Mouse (Mus musculus) kidney, adult 2 months (tissue): Measurements from ENCODE around the gene 4930430F08Rik. TPM values are rescaled to one million over a fixed set of nuclear protein-coding genes. Genes with fewer than 3 reads are reported as not detected.
"Not testable (repeated sequence)": the region's sequence is repeated elsewhere in the genome, so short reads cannot be mapped to it uniquely, and the experiment has no call there.

Experiments used
- DNase-seq: peaks from one replicate; pipeline ENCODE4 v3.0.0; 2021
- H3K27ac ChIP-seq: fragments of 200-500 bp; 2 replicates; pipeline ENCODE4 v1.5.1; 2012; ENCODE audit warnings: low read depth, low read length, control low read depth, inconsistent platforms; ENCODE audit not compliant: insufficient read depth
- H3K27me3 ChIP-seq: fragments of 200-500 bp; replicated peaks from 2 replicates; pipeline ENCODE4 v1.6.1; 2012; ENCODE audit warnings: mild to moderate bottlenecking, moderate library complexity, low read length, inconsistent platforms; ENCODE audit not compliant: control insufficient read depth, insufficient read depth
- H3K36me3 ChIP-seq: fragments of 200-500 bp; 2 replicates; pipeline ENCODE4 v1.6.1; 2012; ENCODE audit warnings: mild to moderate bottlenecking, moderate library complexity, low read length, inconsistent platforms; ENCODE audit not compliant: control insufficient read depth, insufficient read depth
- H3K4me1 ChIP-seq: fragments of 200-500 bp; 2 replicates; pipeline ENCODE4 v1.6.1; 2011; ENCODE audit warnings: low read length; ENCODE audit not compliant: control insufficient read depth, insufficient read depth
- H3K4me3 ChIP-seq: fragments of 200-500 bp; 2 replicates; pipeline ENCODE4 v1.5.1; 2011; ENCODE audit warnings: mild to moderate bottlenecking, low read depth, low read length, control low read depth; ENCODE audit not compliant: insufficient read depth
- CTCF ChIP-seq: fragments of 200-500 bp; conservative IDR thresholded peaks from 2 replicates; pipeline ENCODE4 v1.5.1; 2011; ENCODE audit warnings: low read depth, mild to moderate bottlenecking, control low read depth, low read length, moderate library complexity, mixed read lengths; ENCODE audit not compliant: insufficient read depth, insufficient read length
- POLR2A ChIP-seq: fragments of 200-500 bp; IDR thresholded peaks from one replicate; pipeline ENCODE4 v1.6.1; 2011; ENCODE audit warnings: low read depth, low read length, control low read depth
- WGBS: fragments of 180-500 bp; shearing (Covaris S2); methylation state at CpG from one replicate; pipeline ENCODE4 v1.1.7; 2018; 5-methylcytosine and 5-hydroxymethylcytosine counted together
- polyA plus RNA-seq: library from polyadenylated mRNA; depleted of rRNA; stranded (reverse); fragments of >200 nt; gene quantifications from 2 replicates; pipeline ENCODE4 v1.2.3, GENCODE M21; 2012; rRNA removed

The 4930430F08Rik gene
- polyA plus RNA-seq, 1 experiment = 14.1 TPM

GRCm38 (mm10) chr10:100564112-100564511, 26.1 kb downstream of the 4930430F08Rik start:
- 93% methylated on average over 3 of the region's 3 CpGs for WGBS

GRCm38 (mm10) chr10:100560194-100560883, 29.9 kb downstream of the 4930430F08Rik start:
- H3K4me1 ChIP-seq, H3K36me3 ChIP-seq, H3K27me3 ChIP-seq, H3K4me3 ChIP-seq, H3K27ac ChIP-seq, DNase-seq: not testable (repeated sequence)
- 96% methylated on average over 3 of the region's 3 CpGs for WGBS

More at GRCm38 (mm10) chr10:100564112-100564511, 26.1 kb downstream of the 4930430F08Rik start:
- DNase-seq = no peak
- H3K27me3 ChIP-seq = no peaks in the 10 kb centered on the region
- TF ChIP-seq CTCF = no peak
- TF ChIP-seq POLR2A = no peak
- H3K27ac ChIP-seq = no peak overlapping the region
- no peak overlapping the region for H3K4me3 ChIP-seq
- no peaks in the 10 kb centered on the region; the same call in 1 of the 2 replicates for H3K36me3 ChIP-seq
- no peaks in the 10 kb centered on the region for H3K4me1 ChIP-seq

- H3K4me1 ChIP-seq = no peaks in the 10 kb centered on the region
- WGBS = 92% methylated on average over 3 of the region's 3 CpGs
Observed at GRCm38 (mm10) chr10:100556566-100557175, 33.6 kb downstream of the 4930430F08Rik start.

GRCm38 (mm10) chr10:100524499-100525390, 65.5 kb downstream of the 4930430F08Rik start:
- Histone ChIP-seq H3K4me1 (no peaks in the 10 kb centered on the region), H3K4me3 (no peak overlapping the region), H3K36me3 (no peaks in the 10 kb centered on the region), H3K27me3 (no peaks in the 10 kb centered on the region), H3K27ac (no peak overlapping the region)
- no peak for TF ChIP-seq POLR2A
- TF ChIP-seq CTCF = no peak
- WGBS = 93% methylated on average over 9 of the region's 9 CpGs
- no peak for DNase-seq

More at GRCm38 (mm10) chr10:100556566-100557175, 33.6 kb downstream of the 4930430F08Rik start:
- no peaks in the 10 kb centered on the region for H3K27me3 ChIP-seq
- DNase-seq = no peak
- no peak overlapping the region for H3K27ac ChIP-seq
- H3K36me3 ChIP-seq = no peaks in the 10 kb centered on the region
- TF ChIP-seq CTCF = no peak
- no peak for TF ChIP-seq POLR2A
- H3K4me3 ChIP-seq = no peak overlapping the region

- no peak overlapping the region for H3K4me3 ChIP-seq
- H3K27ac ChIP-seq = no peak overlapping the region
- TF ChIP-seq CTCF (no peak), POLR2A (no peak)
- 60% methylated on average over 9 of the region's 9 CpGs for WGBS
- peak; percentile 52 for DNase-seq
- no peaks in the 10 kb centered on the region for H3K4me1 ChIP-seq
- H3K27me3 ChIP-seq = no peaks in the 10 kb centered on the region
- H3K36me3 ChIP-seq = no peaks in the 10 kb centered on the region; the same call in 1 of the 2 replicates
Observed at GRCm38 (mm10) chr10:100522330-100522729, 67.9 kb downstream of the 4930430F08Rik start.

Other genes with a start within 250 kb of the 4930430F08Rik start
- not detected in 2 replicates for gene Gm4302, start 249.6 kb downstream of the 4930430F08Rik start, polyA plus RNA-seq
- gene Gm4303, start 244.5 kb downstream of the 4930430F08Rik start, polyA plus RNA-seq = not detected in 2 replicates
- gene Gm4305, start 239.3 kb downstream of the 4930430F08Rik start, polyA plus RNA-seq = not detected in 2 replicates
- gene Gm4307, start 229.1 kb downstream of the 4930430F08Rik start, polyA plus RNA-seq = not detected in 2 replicates
- gene Gm4312, start 207.9 kb downstream of the 4930430F08Rik start, polyA plus RNA-seq = not detected in 2 replicates
- gene Tmtc3, start 103.1 kb downstream of the 4930430F08Rik start, polyA plus RNA-seq = 6.8 and 8.3 TPM in 2 replicates
- gene Cep290, start 102.9 kb downstream of the 4930430F08Rik start, polyA plus RNA-seq = 0.49 and 0.89 TPM in 2 replicates
- gene 1700017N19Rik, start 61 bp upstream of the 4930430F08Rik start, polyA plus RNA-seq = not detected in 2 replicates